Mouse (Mus musculus): ENCODE measurements at regions not wholly inside any gene's neighbourhood (a gene's known extent, or its start where the extent isn't known, plus 50 kb on each side); places are given as distances from the start of the nearest gene placed in this dataset.
"Not testable (repeated sequence)": the region's sequence is repeated elsewhere in the genome, so short reads cannot be mapped to it uniquely, and the experiment has no call there.

GRCm38 (mm10) chr3:114627103-114627502, 276.8 kb upstream of the Olfm3 start:
- DNase-seq (ENCODE audit: low spot score in 2 of 2) = no peak

GRCm38 (mm10) chr3:114635362-114635761, 268.5 kb upstream of the Olfm3 start:
- no peak for DNase-seq (ENCODE audit: low spot score in 2 of 2)

GRCm38 (mm10) chr3:114647957-114648356, 255.9 kb upstream of the Olfm3 start:
- DNase-seq (ENCODE audit: low spot score in 2 of 2) = no peak

GRCm38 (mm10) chr3:114697946-114698345, 205.9 kb upstream of the Olfm3 start:
- DNase-seq (ENCODE audit: low spot score in 2 of 2) = peak in 1 of 2 experiments; percentile 22

- DNase-seq (ENCODE audit: low spot score in 2 of 2) = no peak
Observed at GRCm38 (mm10) chr3:114725131-114725530, 178.7 kb upstream of the Olfm3 start.

- no peak for DNase-seq (ENCODE audit: low spot score in 2 of 2)
Observed at GRCm38 (mm10) chr3:114736426-114736825, 167.5 kb upstream of the Olfm3 start.

GRCm38 (mm10) chr3:114744206-114744605, 159.7 kb upstream of the Olfm3 start:
- DNase-seq (ENCODE audit: low spot score in 2 of 2) = no peak

- DNase-seq (ENCODE audit: low spot score in 2 of 2) = no peak
Observed at GRCm38 (mm10) chr3:114745131-114745530, 158.7 kb upstream of the Olfm3 start.

GRCm38 (mm10) chr3:114757313-114757712, 146.6 kb upstream of the Olfm3 start:
- DNase-seq (ENCODE audit: low spot score in 2 of 2) = no peak

- no peak for DNase-seq (ENCODE audit: low spot score in 2 of 2)
Observed at GRCm38 (mm10) chr3:114758592-114758991, 145.3 kb upstream of the Olfm3 start.

- DNase-seq (ENCODE audit: low spot score in 2 of 2) = no peak
Observed at GRCm38 (mm10) chr3:114759290-114760002, 144.4 kb upstream of the Olfm3 start.

GRCm38 (mm10) chr3:114762373-114762772, 141.5 kb upstream of the Olfm3 start:
- DNase-seq (ENCODE audit: low spot score in 2 of 2) = not testable (repeated sequence)

- no peak for DNase-seq (ENCODE audit: low spot score in 2 of 2)
Observed at GRCm38 (mm10) chr3:114789082-114789481, 114.8 kb upstream of the Olfm3 start.

GRCm38 (mm10) chr3:114790005-114790404, 113.9 kb upstream of the Olfm3 start:
- DNase-seq (ENCODE audit: low spot score in 2 of 2) = no peak

GRCm38 (mm10) chr3:114833120-114833519, 70.8 kb upstream of the Olfm3 start:
- no peak for DNase-seq (ENCODE audit: low spot score in 2 of 2)
